Mouse (Mus musculus) yolk sac, embryonic 10.5 days (tissue): Measurements from ENCODE around the gene Ccl20.

Experiments
- DNase-seq: peaks from one replicate; pipeline ENCODE4 v3.0.0-alpha.2; 2017; ENCODE audit warnings: low spot score

Gene Ccl20

GRCm38 (mm10) chr1:83116447-83117137 is at the start of gene Ccl20:
Gene Ccl20, plus strand, starts transcription at chr1:83116766.
- no peak for DNase-seq

- no peak for DNase-seq
Observed at GRCm38 (mm10) chr1:83067205-83067604, 49.4 kb upstream of the Ccl20 start.

- no peak for DNase-seq
Observed at GRCm38 (mm10) chr1:83075526-83076189, 40.9 kb upstream of the Ccl20 start.

GRCm38 (mm10) chr1:83076190-83076917 is 40.2 kb upstream of the Ccl20 start:
- peak; percentile 36 for DNase-seq

- no peak for DNase-seq
Observed at GRCm38 (mm10) chr1:83077016-83077415, 39.5 kb upstream of the Ccl20 start.

DNA sequence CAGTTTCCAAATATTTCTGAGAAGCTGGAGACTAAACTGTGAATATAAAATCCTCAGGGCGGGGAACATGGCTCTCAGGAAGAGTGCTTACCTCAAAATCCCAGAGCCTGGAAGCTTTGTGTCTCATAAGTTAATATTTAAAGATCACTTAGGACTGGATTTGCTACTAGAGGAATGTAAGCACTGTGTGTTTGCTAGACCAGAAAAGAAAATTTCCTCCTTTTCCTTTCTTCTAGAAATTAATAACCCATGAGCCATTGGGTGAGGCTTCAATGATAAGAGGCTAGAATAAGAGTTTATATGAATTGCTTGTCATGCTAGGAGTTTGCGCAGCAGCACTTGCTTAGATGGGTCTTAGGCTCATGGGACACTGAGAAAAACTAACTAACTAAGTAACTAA is 31.8 kb upstream of the Ccl20 start:
- DNase-seq, result no peak

GRCm38 (mm10) chr1:83091268-83091667 is 25.3 kb upstream of the Ccl20 start:
- DNase-seq, result no peak

DNA sequence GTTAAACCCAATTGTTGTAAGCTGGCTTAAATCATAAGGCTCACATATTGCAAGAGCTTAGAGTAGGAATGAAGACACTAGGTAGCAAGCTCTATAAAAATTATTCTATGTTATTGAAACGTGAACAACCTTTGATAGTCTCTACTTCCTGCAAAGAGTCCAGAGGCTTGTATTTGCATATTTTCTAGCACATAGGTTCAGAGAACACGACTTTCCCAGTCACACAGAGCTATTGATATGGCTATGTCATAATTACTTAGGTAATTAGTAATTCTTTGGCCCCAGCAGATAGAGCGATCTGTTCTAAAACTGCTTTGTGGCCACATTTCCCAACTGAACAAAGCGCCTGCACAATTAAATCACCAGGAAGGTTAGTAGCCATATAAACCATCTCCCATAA is 19.6 kb upstream of the Ccl20 start:
- no peak for DNase-seq

GRCm38 (mm10) chr1:83099160-83099559 is 17.4 kb upstream of the Ccl20 start:
- DNase-seq, result no peak

DNA sequence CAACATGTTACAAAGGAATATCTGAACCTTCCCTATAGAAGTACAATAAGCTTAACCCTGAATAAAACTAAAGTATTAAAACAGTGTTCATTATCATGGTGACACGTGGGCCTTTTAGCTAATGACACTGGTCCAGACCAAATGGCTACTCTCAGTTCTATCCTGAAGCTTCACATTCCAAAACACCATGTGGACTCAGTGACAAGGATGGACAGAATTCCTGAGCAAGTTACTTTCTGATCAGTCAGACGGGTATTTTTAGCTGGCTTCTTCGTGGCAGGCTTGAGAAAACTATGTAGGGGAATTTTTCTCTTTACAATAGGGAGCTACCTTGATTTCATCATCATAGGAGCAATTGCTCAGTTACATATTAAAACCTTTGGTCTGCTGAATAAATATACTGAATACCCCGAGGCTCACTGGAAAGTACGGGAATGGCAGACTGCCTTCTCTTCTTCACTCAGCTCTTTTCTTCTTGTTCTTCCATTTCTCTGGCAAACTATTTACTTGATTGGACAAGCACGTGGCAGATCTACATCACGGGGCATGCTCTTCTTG is 16.9 kb upstream of the Ccl20 start:
- DNase-seq, result no peak

DNA sequence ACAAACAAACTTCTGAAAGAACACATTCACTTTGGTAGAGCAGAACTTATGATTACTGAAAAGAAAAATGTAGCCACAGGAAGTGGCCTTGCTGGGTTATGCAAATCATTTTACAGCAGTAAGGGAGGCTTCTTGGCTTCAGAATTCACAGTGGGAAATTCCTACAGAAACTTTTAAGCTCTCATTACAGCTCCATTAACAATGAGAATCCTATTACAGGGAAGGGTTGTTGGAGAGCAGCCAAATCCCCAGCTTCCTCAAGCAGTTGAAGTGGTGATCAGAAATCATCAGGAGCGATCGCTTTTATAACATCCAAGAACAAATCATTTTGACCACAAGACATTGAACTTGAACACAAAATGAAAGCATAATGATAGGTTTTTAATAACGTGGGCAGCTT is 14.7 kb upstream of the Ccl20 start:
- DNase-seq, result no peak

DNA sequence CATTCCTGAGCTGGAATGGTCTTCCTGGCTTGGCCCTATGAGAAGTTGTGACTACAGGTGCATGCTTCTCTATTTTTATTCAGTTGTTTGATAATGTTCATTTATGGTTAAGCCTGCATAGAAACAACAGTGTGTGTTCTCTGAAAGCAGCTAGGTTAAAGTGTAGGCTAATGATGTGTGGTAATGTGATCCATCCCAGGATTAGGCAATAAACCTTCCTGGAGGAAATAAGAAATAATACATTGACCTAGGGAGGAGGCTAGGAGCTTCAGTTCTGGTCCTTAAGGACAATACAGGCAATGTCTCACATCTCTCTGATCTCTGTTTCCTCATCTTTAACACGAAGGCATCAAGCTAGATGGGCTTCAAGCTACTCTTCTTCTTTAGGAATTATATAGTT is 11.1 kb upstream of the Ccl20 start:
- DNase-seq, result no peak

DNA sequence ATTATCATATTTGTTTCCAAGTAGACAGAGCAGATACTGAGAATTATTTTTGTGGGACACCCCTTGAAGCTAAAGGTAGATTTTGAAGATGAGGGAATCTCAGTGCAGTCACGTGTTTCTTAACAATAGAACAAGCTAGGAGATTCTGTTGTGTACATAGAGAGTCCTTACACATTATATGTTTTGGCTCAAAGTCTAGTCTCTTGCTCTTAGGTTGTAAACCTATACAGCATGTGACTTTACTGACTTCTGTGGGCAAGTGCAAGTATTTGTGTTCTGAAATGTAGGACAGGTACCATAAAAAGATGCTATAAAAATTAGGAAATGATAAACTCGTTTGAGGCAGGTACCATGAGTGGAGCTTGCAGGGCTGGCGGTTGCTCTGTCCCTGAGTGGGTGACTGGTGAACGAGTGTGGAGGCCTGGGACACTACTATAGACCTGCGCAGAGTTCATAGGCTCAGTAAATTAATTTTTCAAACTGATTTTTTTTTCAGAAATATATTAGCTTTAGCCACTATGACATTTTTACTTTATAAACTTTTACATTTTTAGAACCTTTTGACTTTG is 9.1 kb upstream of the Ccl20 start:
- DNase-seq, result no peak

DNA sequence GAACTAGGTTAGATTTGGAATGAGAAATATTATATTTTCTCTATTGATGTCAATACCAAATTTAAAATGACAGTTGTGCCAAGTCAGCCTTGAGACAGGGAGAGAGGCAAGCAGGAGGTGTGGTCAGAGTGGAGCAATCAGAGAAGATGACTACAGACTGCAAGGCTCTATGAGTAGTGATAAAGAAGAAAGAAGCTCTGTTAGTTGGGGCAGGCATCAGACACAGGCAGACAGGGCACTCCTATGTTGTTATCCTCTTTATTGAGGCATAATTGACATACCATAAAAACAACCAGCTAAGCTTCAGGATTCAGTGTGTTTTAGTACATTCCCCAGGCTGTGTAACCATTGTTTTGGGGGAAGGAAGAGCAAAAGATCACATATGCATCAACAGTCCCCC is 5.6 kb upstream of the Ccl20 start:
- no peak for DNase-seq

GRCm38 (mm10) chr1:83111726-83112125 is 4.8 kb upstream of the Ccl20 start:
- DNase-seq, result no peak

DNA sequence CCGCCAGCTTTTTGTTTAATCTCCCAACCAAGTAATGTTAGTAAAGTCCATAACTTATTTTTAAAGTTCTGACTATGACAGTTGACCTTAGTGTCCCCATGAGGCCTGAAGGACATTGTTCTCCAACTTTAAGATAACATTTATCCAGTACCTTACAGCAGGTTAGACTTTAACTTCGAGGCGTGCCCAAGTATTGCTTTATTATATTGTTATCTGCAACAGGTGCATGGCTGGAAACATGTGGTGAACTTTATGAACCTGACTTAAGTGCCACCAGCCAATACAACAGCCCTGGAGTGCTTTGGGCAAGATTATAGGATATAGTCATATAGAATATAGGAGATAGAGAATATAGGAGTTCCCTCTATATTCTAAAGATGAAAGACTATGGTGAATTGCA is 651 bp downstream of the Ccl20 start:
- no peak for DNase-seq

- no peak for DNase-seq
Observed at GRCm38 (mm10) chr1:83117661-83118060, 1.1 kb downstream of the Ccl20 start.

DNA sequence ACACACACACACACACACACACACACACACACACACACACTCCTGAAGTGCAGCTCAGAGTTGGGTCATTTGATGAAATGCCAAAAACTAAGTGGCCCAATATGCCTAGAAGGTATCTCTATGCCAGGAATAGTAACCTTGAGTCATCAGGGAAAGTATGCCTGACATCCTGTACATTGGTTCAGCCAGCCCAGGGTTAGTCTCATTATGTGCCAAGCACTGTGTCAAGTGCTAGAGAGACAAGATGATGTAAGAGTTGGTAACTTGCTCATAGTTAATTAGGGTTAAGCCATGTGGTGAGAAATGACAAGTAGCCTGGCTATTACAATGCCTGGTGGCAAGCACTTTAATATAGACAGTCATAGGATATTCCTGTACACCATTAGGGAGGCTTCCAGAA is 3.3 kb downstream of the Ccl20 start:
- no peak for DNase-seq

GRCm38 (mm10) chr1:83120312-83120711 is 3.7 kb downstream of the Ccl20 start:
- DNase-seq, result no peak

- DNase-seq, result no peak
Observed at GRCm38 (mm10) chr1:83123201-83123600, 6.6 kb downstream of the Ccl20 start.

DNA sequence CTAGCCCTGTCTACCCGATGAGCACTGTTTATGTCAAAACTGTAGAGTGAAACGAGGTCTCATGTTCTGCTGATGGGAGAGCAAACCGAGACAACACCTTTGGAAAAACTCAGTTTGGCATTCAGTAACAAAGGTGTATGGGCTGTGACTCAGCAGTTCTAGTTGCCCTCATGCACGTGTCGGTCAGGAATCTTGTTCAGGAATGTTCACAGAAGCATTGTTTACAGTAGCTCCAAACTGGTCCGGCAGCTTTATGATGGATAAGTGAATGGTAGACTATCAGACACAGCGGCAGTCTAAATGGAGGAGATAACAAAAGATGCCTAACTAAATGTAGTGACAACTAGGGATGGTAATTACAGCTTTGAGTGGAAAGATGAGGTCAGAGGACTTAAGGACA is 19.3 kb downstream of the Ccl20 start:
- no peak for DNase-seq

DNA sequence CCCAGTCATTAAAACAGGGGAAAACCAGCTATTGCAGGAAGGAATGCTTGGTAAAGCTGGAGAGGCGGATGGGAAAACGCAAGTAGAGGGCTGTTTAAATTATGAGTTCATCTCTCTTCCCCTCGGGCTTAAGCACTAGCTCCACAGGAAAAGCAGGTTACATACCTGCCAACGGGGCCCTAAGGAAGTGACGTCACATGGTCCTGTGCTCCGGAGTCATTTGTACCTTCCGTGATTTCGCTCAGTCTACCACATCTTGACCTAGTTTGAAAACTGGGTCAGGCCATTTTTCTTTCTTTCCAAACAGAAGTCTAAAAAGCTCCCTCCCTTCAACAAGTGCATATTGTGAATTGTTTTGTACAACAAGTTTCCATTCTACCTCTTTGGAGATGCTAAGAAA is 21.3 kb downstream of the Ccl20 start:
- no peak for DNase-seq

DNA sequence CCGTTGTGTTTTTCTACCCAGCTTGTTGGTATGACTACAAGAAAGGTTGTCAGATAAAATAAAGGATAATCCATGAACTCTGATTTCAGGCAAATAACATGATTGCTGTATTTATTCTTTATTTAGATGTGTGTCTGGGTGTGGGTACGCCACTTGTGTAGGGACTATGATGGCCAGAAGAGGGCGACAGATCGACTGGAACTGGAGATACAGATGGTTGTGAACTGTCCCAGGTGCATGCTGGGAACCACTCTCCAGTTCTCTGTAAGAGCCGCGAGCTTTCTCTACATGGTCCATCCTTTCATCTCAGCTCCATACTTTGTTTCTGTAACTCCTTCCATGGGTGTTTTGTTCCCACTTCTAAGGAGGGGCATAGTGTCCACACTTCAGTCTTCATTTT is 22.2 kb downstream of the Ccl20 start:
- no peak for DNase-seq
